Comparison of ENCODE assay signal across 12 mouse cellular contexts in the genomic region with DNA sequence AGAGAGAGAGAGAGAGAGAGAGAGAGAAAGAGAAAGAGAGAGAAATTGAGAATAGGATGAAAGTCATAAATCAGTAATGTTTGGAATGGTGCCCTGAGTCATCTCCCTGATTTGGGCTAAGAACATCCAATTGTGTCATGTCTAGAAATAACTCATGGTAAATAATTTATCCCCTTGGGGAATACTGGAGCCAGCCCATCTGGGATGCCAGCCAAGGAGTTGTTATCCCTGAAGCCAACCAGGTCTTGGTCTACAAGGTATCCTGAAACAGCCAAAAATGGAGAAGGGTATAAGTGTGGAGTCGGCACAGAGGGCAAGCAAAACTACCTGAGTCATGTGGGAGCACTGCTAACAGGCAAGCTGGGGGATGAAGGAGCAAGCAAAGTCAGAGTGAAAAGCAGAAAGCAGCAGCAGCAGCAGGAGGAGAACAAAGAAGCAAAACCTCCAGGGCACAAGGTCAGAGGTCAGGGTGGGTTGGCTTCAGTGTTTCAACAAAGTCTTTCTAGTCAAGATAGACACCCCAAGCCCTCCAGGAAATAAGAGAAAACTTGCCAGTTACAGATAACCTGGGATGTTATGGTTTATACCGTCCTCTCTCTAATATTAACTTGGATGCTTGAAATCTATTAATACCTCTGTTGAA.
DNase-seq lines count a peak whose midpoint lies in the region; ATAC-seq lines count a peak whose summit lies in the region.
"Had no signal": no experiment of that assay in that cellular context is flagged by ENCODE, and none has a peak within 500 bp of the region (broad histone marks: within the 10 kb centered on the region; RNA-seq: fewer than 3 reads in every experiment).

No protein-coding gene starts in this region.

- ATAC-seq in kidney, embryonic 15.5 days (replicated peaks; ENCODE audit: low FRiP score), result no peak
- ATAC-seq in inflammation-experienced regulatory T-cells, adult 6 months, result no peak
- ATAC-seq: intestine, postnatal 0 days had no signal

- 75% methylated on average over 2 of the region's 2 CpGs for WGBS in kidney, embryonic 15.5 days

- DNase-seq in adrenal gland, adult 2 months, result peak; percentile 8
- DNase-seq in adrenal gland, adult 18-20 months (ENCODE audit: low spot score in 2 of 2), result no peak
- DNase-seq in kidney, adult 18-20 months, result peak; percentile 2
- peak; percentile 36 for DNase-seq in Muller cell, postnatal 12 days (ENCODE audit: inconsistent ontology term)
- DNase-seq in kidney, adult 8-10 months, result peak; percentile 4 to 29
- DNase-seq in right cerebral cortex, postnatal 36 days (ENCODE audit: low spot score in 2 of 2), result no peak
- DNase-seq: layer of hippocampus, postnatal 36 days; lung, adult 2 months had no signal

- H3K9me3 ChIP-seq in kidney, embryonic 15.5 days (replicated peaks), result no peaks in the 10 kb centered on the region
- H3K9me3 ChIP-seq: limb, embryonic 13.5 days had no signal

- no peak overlapping the region for H3K27ac ChIP-seq in kidney, embryonic 15.5 days
- H3K27ac ChIP-seq: limb, embryonic 13.5 days had no signal

- no peaks in the 10 kb centered on the region for H3K27me3 ChIP-seq in kidney, embryonic 15.5 days

- no peak overlapping the region for H3K4me3 ChIP-seq in kidney, embryonic 15.5 days (replicated peaks)
- H3K4me3 ChIP-seq: limb, embryonic 13.5 days had no signal

- no peak overlapping the region for H3K4me2 ChIP-seq in kidney, embryonic 15.5 days
- H3K4me2 ChIP-seq: limb, embryonic 13.5 days had no signal

- peaks cover 4% of the 10 kb centered on the region; the same call in 1 of the 2 replicates for H3K4me1 ChIP-seq in kidney, embryonic 15.5 days

- no peak overlapping the region for H3K9ac ChIP-seq in kidney, embryonic 15.5 days
- H3K9ac ChIP-seq: limb, embryonic 13.5 days had no signal

- no peaks in the 10 kb centered on the region for H3K36me3 ChIP-seq in kidney, embryonic 15.5 days
- H3K36me3 ChIP-seq: limb, embryonic 13.5 days had no signal

Comparison
In these comparisons a context has a peak if more than half of its experiments do, and no peak if none do; other contexts are left out.
1. DNase-seq: peak in adrenal gland, adult 2 months (single experiment), kidney, adult 18-20 months (single experiment), Muller cell, postnatal 12 days (single experiment) and kidney, adult 8-10 months (2 of 2); none in adrenal gland, adult 18-20 months (0 of 2) and right cerebral cortex, postnatal 36 days (0 of 2).